Mouse (Mus musculus): ENCODE data around the gene Zmynd8. TPM values are rescaled to one million over a fixed set of nuclear protein-coding genes. Genes with fewer than 3 reads are reported as not detected.

The Zmynd8 gene
- total and polyA plus RNA-seq, 3 experiments, result 30.3 to 89.2 (median 41.6) TPM

GRCm38 (mm10) chr2:165914298-165914697 is 15.5 kb upstream of the Zmynd8 start (continued):
- TF ChIP-seq MAX (IDR thresholded peaks at IDR 0.05; ENCODE audit: low read length) (no peak), MYC (IDR thresholded peaks at IDR 0.05; ENCODE audit: low read depth, low read length) (0 out of 2 replicates have a peak, but pooled peaks have one; percentile 36)

GRCm38 (mm10) chr2:165913073-165913472 is 14.3 kb upstream of the Zmynd8 start:
- Histone ChIP-seq H3K36me3 (ENCODE audit: control insufficient read depth in 1 of 2, insufficient read depth in 2 of 2, low read length in 2 of 2) (peaks cover 0 to under 1% of the 10 kb centered on the region in 2 experiments; a peak in 1 of 4 replicates), H3K4me3 (ENCODE audit: control insufficient read depth in 1 of 2, insufficient read depth in 1 of 2, low read depth in 2 of 2, low read length in 2 of 2) (no peak overlapping the region), H3K4me1 (ENCODE audit: control insufficient read depth in 1 of 2, insufficient read depth in 2 of 2, low read length in 2 of 2) (peaks cover under 1 to 3% of the 10 kb centered on the region in 2 experiments; a peak in 1 of 4 replicates), H3K27ac (ENCODE audit: control insufficient read depth, low read depth, low read length) (no peak overlapping the region), H3K9me3 (replicated peaks; ENCODE audit: insufficient read depth, low read length) (no peaks in the 10 kb centered on the region), H3K27me3 (ENCODE audit: control insufficient read depth in 1 of 2, insufficient read depth in 2 of 2, low read length in 2 of 2) (no peaks in the 10 kb centered on the region), H3K9ac (ENCODE audit: control insufficient read depth, low read depth, low read length, poor library complexity, severe bottlenecking) (no peak overlapping the region), H3K79me2 (ENCODE audit: control insufficient read depth, insufficient read depth, low read length, poor library complexity) (no peaks in the 10 kb centered on the region)
- DNase-seq (ENCODE audit: low read depth, low spot score), result no peak
- TF ChIP-seq TBP (IDR thresholded peaks at IDR 0.05; ENCODE audit: low read depth, low read length) (no peak), ZNF384 (IDR thresholded peaks at IDR 0.05; ENCODE audit: low read depth, low read length) (no peak), USF2 (IDR thresholded peaks at IDR 0.05; ENCODE audit: borderline replicate concordance in 1 of 2, insufficient read depth in 1 of 2, low read depth in 1 of 2, low read length in 2 of 2) (no peak), TAL1 (IDR thresholded peaks at IDR 0.05; ENCODE audit: low read length) (no peak), BHLHE40 (IDR thresholded peaks at IDR 0.05; ENCODE audit: borderline replicate concordance, low read depth, low read length) (no peak), KAT2A (conservative IDR thresholded peaks at IDR 0.05; ENCODE audit: low read depth, low read length) (no peak), GABPA (IDR thresholded peaks at IDR 0.05; ENCODE audit: low read depth, low read length) (no peak), MAX (IDR thresholded peaks at IDR 0.05; ENCODE audit: low read length) (no peak), POLR2AphosphoS5 (IDR thresholded peaks at IDR 0.05; ENCODE audit: borderline replicate concordance, low read depth, low read length) (no peak)

- Histone ChIP-seq H3K79me2 (ENCODE audit: control insufficient read depth, insufficient read depth, low read length, poor library complexity) (no peaks in the 10 kb centered on the region), H3K4me3 (ENCODE audit: control insufficient read depth in 1 of 2, insufficient read depth in 1 of 2, low read depth in 2 of 2, low read length in 2 of 2) (no peak overlapping the region), H3K9me3 (replicated peaks; ENCODE audit: insufficient read depth, low read length) (no peaks in the 10 kb centered on the region), H3K4me1 (ENCODE audit: control insufficient read depth in 1 of 2, insufficient read depth in 2 of 2, low read length in 2 of 2) (peaks cover 0 to 3% of the 10 kb centered on the region in 2 experiments; a peak in 1 of 4 replicates), H3K36me3 (ENCODE audit: control insufficient read depth in 1 of 2, insufficient read depth in 2 of 2, low read length in 2 of 2) (no peaks in the 10 kb centered on the region), H3K27me3 (ENCODE audit: control insufficient read depth in 1 of 2, insufficient read depth in 2 of 2, low read length in 2 of 2) (no peaks in the 10 kb centered on the region), H3K27ac (ENCODE audit: control insufficient read depth, low read depth, low read length) (no peak overlapping the region), H3K9ac (ENCODE audit: control insufficient read depth, low read depth, low read length, poor library complexity, severe bottlenecking) (no peak overlapping the region)
- no peak for DNase-seq (ENCODE audit: low read depth, low spot score)
- TF ChIP-seq SMC3 (IDR thresholded peaks at IDR 0.05; ENCODE audit: low read depth, low read length), result no peak
- TF ChIP-seq CHD1 (IDR thresholded peaks at IDR 0.05; ENCODE audit: low read depth, low read length), result no peak
- TF ChIP-seq UBTF (IDR thresholded peaks at IDR 0.05; ENCODE audit: borderline replicate concordance, insufficient read depth, low read depth, low read length), result no peak
- no peak for TF ChIP-seq NRF1 (IDR thresholded peaks at IDR 0.05; ENCODE audit: insufficient read depth, low read depth, low read length, poor library complexity, severe bottlenecking)
- no peak for TF ChIP-seq TAL1 (IDR thresholded peaks at IDR 0.05; ENCODE audit: low read length)
- TF ChIP-seq USF1 (IDR thresholded peaks at IDR 0.05; ENCODE audit: low read depth, low read length), result no peak
- no peak for TF ChIP-seq ZKSCAN1 (IDR thresholded peaks at IDR 0.05; ENCODE audit: low read depth, low read length)
- TF ChIP-seq MEF2A (IDR thresholded peaks at IDR 0.05; ENCODE audit: extremely low read depth, insufficient replicate concordance, low read depth, low read length, poor library complexity, severe bottlenecking), result no peak
- no peak for TF ChIP-seq MYC (IDR thresholded peaks at IDR 0.05; ENCODE audit: low read depth, low read length)
- no peak for TF ChIP-seq USF2 (IDR thresholded peaks at IDR 0.05; ENCODE audit: borderline replicate concordance in 1 of 2, insufficient read depth in 1 of 2, low read depth in 1 of 2, low read length in 2 of 2)
These were observed 10.9 kb upstream of the Zmynd8 start for GRCm38 (mm10) chr2:165909731-165910130.

Data from MEL (cell line).